26 mouse cellular contexts compared by ENCODE assay signal in the genomic region with DNA sequence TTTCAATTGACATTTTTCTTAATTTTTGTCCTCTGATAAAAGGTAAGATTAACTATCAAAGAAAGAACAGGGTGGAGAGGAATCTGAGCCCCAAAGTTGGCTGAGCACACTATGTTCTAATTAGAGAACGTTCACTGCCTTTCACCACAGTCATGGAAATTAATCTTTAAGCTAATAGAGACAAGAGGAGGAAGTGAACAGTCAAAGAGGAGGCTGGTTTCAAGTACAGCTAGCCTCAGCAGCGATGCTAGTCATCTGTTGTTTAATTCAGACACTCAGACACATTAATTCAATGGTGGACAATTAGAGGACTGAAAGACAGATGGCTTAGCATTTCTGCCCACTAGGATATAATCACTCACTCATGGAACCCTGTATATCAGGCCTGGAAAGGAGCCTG.
DNase-seq lines count a peak whose midpoint lies in the region; ATAC-seq and TF ChIP-seq lines count a peak whose summit lies in the region.
"Had no signal": no experiment of that assay in that cellular context is flagged by ENCODE, and none has a peak within 500 bp of the region (broad histone marks: within the 10 kb centered on the region; RNA-seq: fewer than 3 reads in every experiment).

No protein-coding gene starts in this region.

- H3K9ac ChIP-seq in kidney, embryonic 15.5 days, result no peak overlapping the region
- H3K9ac ChIP-seq in midbrain, embryonic 11.5 days (ENCODE audit: low read length), result no peak overlapping the region
- H3K9ac ChIP-seq in midbrain, embryonic 13.5 days (replicated peaks), result no peak overlapping the region
- H3K9ac ChIP-seq in forebrain, embryonic 15.5 days (replicated peaks), result no peak overlapping the region
- no peak overlapping the region for H3K9ac ChIP-seq in intestine, embryonic 15.5 days
- H3K9ac ChIP-seq: embryonic facial prominence, embryonic 13.5 days; liver, embryonic 15.5 days had no signal

- no peak overlapping the region for H3K27ac ChIP-seq in kidney, adult 2 months (ENCODE audit: insufficient read depth, low read depth, low read length)
- no peak overlapping the region for H3K27ac ChIP-seq in kidney, embryonic 15.5 days
- H3K27ac ChIP-seq in midbrain, embryonic 11.5 days (ENCODE audit: low read depth, low read length), result no peak overlapping the region
- H3K27ac ChIP-seq in midbrain, embryonic 13.5 days, result no peak overlapping the region
- H3K27ac ChIP-seq in forebrain, embryonic 15.5 days (replicated peaks), result no peak overlapping the region
- no peak overlapping the region for H3K27ac ChIP-seq in intestine, embryonic 15.5 days
- H3K27ac ChIP-seq: embryonic facial prominence, embryonic 13.5 days; heart, embryonic 10.5 days; hindbrain, postnatal 0 days; left cerebral cortex, adult 2 months; liver, embryonic 15.5 days had no signal

- no peak for ATAC-seq in kidney, embryonic 15.5 days (replicated peaks; ENCODE audit: low FRiP score)
- peak; percentile 67; the same call in 1 of the 2 replicates for ATAC-seq in midbrain, embryonic 11.5 days (ENCODE audit: low FRiP score)
- ATAC-seq in midbrain, embryonic 13.5 days, result no peak
- peak; percentile 35 for ATAC-seq in Patski
- ATAC-seq in forebrain, embryonic 15.5 days (replicated peaks), result peak; percentile 63
- no peak for ATAC-seq in intestine, embryonic 15.5 days
- ATAC-seq: activated CD4-positive, CD25-positive, alpha-beta regulatory T cell, adult 4 months; hindbrain, postnatal 0 days; intestine, postnatal 0 days had no signal

- in situ Hi-C loops in Patski (cut with MboI; ENCODE audit: low pct_unique_long_range_greater_than_20kb), result no loop called here

- POLR2A ChIA-PET in Patski (lab: Charles Lee), result no interaction called here

- 19% methylated on average over 2 of the region's 2 CpGs for WGBS in kidney, adult 2 months
- WGBS in kidney, embryonic 15.5 days, result 26% methylated on average over 2 of the region's 2 CpGs
- WGBS in midbrain, embryonic 11.5 days, result 39% methylated on average over 2 of the region's 2 CpGs
- 22% methylated on average over 2 of the region's 2 CpGs for WGBS in midbrain, embryonic 13.5 days
- 13% methylated on average over 2 of the region's 2 CpGs for WGBS in forebrain, embryonic 15.5 days
- WGBS in intestine, embryonic 15.5 days, result 15% methylated on average over 2 of the region's 2 CpGs

- CTCF ChIA-PET in Patski (lab: Charles Lee), result interaction anchor here (1.5 kb wide), 1 partner anchor 15 kb away, joined by 4 read pairs; no protein-coding TSS in a partner anchor

- peak; percentile 71 for DNase-seq in kidney, adult 2 months
- no peak for DNase-seq in midbrain, embryonic 11.5 days (ENCODE audit: low spot score, missing footprints)
- no peak for DNase-seq in Patski (ENCODE audit: low read depth, low spot score)
- DNase-seq: adrenal gland, postnatal 10 days; B cell, adult 2 months; cerebellum, adult 8-10 months; cerebellum, postnatal 36 days; embryo, embryonic 11 days; gastrocnemius, postnatal 10 days; lung, postnatal 4 days; thymus, adult 18-20 months; thymus, postnatal 36 days had no signal

- peaks cover 7% of the 10 kb centered on the region; the same call in 1 of the 2 replicates for H3K4me1 ChIP-seq in kidney, adult 2 months (ENCODE audit: control insufficient read depth, insufficient read depth, low read length)
- no peaks in the 10 kb centered on the region for H3K4me1 ChIP-seq in kidney, embryonic 15.5 days
- H3K4me1 ChIP-seq in midbrain, embryonic 11.5 days (ENCODE audit: control insufficient read depth, insufficient read depth, low read length), result no peaks in the 10 kb centered on the region
- H3K4me1 ChIP-seq in midbrain, embryonic 13.5 days (replicated peaks), result no peaks in the 10 kb centered on the region
- H3K4me1 ChIP-seq in forebrain, embryonic 15.5 days, result 0 out of 2 replicates have a peak, but pooled peaks cover 2% of the 10 kb centered on the region
- H3K4me1 ChIP-seq in intestine, embryonic 15.5 days (replicated peaks), result no peaks in the 10 kb centered on the region
- H3K4me1 ChIP-seq: embryonic facial prominence, embryonic 13.5 days; heart, embryonic 10.5 days; liver, embryonic 15.5 days had no signal

- no peak for TF ChIP-seq CTCF in kidney, adult 2 months (conservative IDR thresholded peaks at IDR 0.05; ENCODE audit: insufficient read depth, insufficient read length, low read depth, low read length)
- no peak for TF ChIP-seq CTCF in Patski (IDR thresholded peaks at IDR 0.05)

- no peaks in the 10 kb centered on the region for H3K36me3 ChIP-seq in kidney, adult 2 months (ENCODE audit: control insufficient read depth, insufficient read depth, low read length)
- H3K36me3 ChIP-seq in kidney, embryonic 15.5 days, result no peaks in the 10 kb centered on the region
- no peaks in the 10 kb centered on the region for H3K36me3 ChIP-seq in midbrain, embryonic 11.5 days (ENCODE audit: control insufficient read depth, insufficient read depth, low read length)
- no peaks in the 10 kb centered on the region for H3K36me3 ChIP-seq in midbrain, embryonic 13.5 days
- no peaks in the 10 kb centered on the region for H3K36me3 ChIP-seq in forebrain, embryonic 15.5 days
- no peaks in the 10 kb centered on the region for H3K36me3 ChIP-seq in intestine, embryonic 15.5 days
- H3K36me3 ChIP-seq: embryonic facial prominence, embryonic 13.5 days; G1E; heart, embryonic 10.5 days; liver, embryonic 15.5 days had no signal

- no peaks in the 10 kb centered on the region for H3K9me3 ChIP-seq in kidney, embryonic 15.5 days (replicated peaks)
- H3K9me3 ChIP-seq in midbrain, embryonic 11.5 days (ENCODE audit: control insufficient read depth, low read length), result no peaks in the 10 kb centered on the region
- H3K9me3 ChIP-seq in midbrain, embryonic 13.5 days, result no peaks in the 10 kb centered on the region
- no peaks in the 10 kb centered on the region for H3K9me3 ChIP-seq in forebrain, embryonic 15.5 days
- H3K9me3 ChIP-seq in intestine, embryonic 15.5 days, result no peaks in the 10 kb centered on the region
- H3K9me3 ChIP-seq: embryonic facial prominence, embryonic 13.5 days; G1E; heart, embryonic 10.5 days; liver, embryonic 15.5 days had no signal

- no peak overlapping the region for H3K4me3 ChIP-seq in kidney, adult 2 months (ENCODE audit: insufficient read depth, low read depth, low read length)
- no peak overlapping the region for H3K4me3 ChIP-seq in kidney, embryonic 15.5 days (replicated peaks)
- H3K4me3 ChIP-seq in midbrain, embryonic 11.5 days (ENCODE audit: low read depth, low read length), result no peak overlapping the region
- no peak overlapping the region for H3K4me3 ChIP-seq in midbrain, embryonic 13.5 days (replicated peaks)
- no peak overlapping the region for H3K4me3 ChIP-seq in forebrain, embryonic 15.5 days
- H3K4me3 ChIP-seq in intestine, embryonic 15.5 days (replicated peaks), result no peak overlapping the region
- H3K4me3 ChIP-seq: embryonic facial prominence, embryonic 13.5 days; erythroblast, embryonic 14.5 days; heart, embryonic 10.5 days; left cerebral cortex, adult 2 months; liver, embryonic 15.5 days had no signal

- no peaks in the 10 kb centered on the region for H3K27me3 ChIP-seq in kidney, adult 2 months (replicated peaks; ENCODE audit: control insufficient read depth, insufficient read depth, low read length)
- H3K27me3 ChIP-seq in kidney, embryonic 15.5 days, result no peaks in the 10 kb centered on the region
- no peaks in the 10 kb centered on the region for H3K27me3 ChIP-seq in midbrain, embryonic 11.5 days (ENCODE audit: control insufficient read depth, insufficient read depth, low read length)
- no peaks in the 10 kb centered on the region for H3K27me3 ChIP-seq in midbrain, embryonic 13.5 days
- no peaks in the 10 kb centered on the region for H3K27me3 ChIP-seq in Patski
- no peaks in the 10 kb centered on the region for H3K27me3 ChIP-seq in forebrain, embryonic 15.5 days
- no peaks in the 10 kb centered on the region for H3K27me3 ChIP-seq in intestine, embryonic 15.5 days (replicated peaks)
- H3K27me3 ChIP-seq: CH12.LX; embryonic facial prominence, embryonic 13.5 days; liver, embryonic 15.5 days had no signal

- no peak overlapping the region for H3K4me2 ChIP-seq in kidney, embryonic 15.5 days
- no peak overlapping the region for H3K4me2 ChIP-seq in midbrain, embryonic 11.5 days
- no peak overlapping the region for H3K4me2 ChIP-seq in midbrain, embryonic 13.5 days (replicated peaks)
- H3K4me2 ChIP-seq in forebrain, embryonic 15.5 days (replicated peaks), result no peak overlapping the region
- no peak overlapping the region for H3K4me2 ChIP-seq in intestine, embryonic 15.5 days (replicated peaks)
- H3K4me2 ChIP-seq: embryonic facial prominence, embryonic 13.5 days; liver, embryonic 15.5 days had no signal

- no peak for TF ChIP-seq POLR2A in kidney, adult 2 months (IDR thresholded peaks at IDR 0.05; ENCODE audit: low read depth, low read length)

Comparison
In these comparisons a context has a peak if more than half of its experiments do, and no peak if none do; other contexts are left out.
1. ATAC-seq: peak in midbrain, embryonic 11.5 days (single experiment), Patski (single experiment) and forebrain, embryonic 15.5 days (single experiment); none in kidney, embryonic 15.5 days (single experiment), midbrain, embryonic 13.5 days (single experiment) and intestine, embryonic 15.5 days (single experiment).